Mouse (Mus musculus) megakaryocyte-erythroid progenitor cell, adult 5-6 weeks (primary cell): ENCODE measurements around the gene Cdk2ap2. TPM values are rescaled to one million over a fixed set of nuclear protein-coding genes. Genes with fewer than 3 reads are reported as not detected.

Experiments used
- ATAC-seq: replicated peaks from 2 replicates; pipeline ENCODE4 v1.8.0; 2016; ENCODE audit warnings: mild to moderate bottlenecking, inconsistent platforms; ENCODE audit not compliant: severe bottlenecking, poor library complexity, low FRiP score, low TSS enrichment
- total RNA-seq, 2 experiments: library from RNA; stranded (forward) in 1 of 2; stranded (reverse) in 1 of 2; fragments of 200-1000, 215-1000 nt in 1 of 2; fragments of >200 nt in 1 of 2; fragmentation: Nextera tagmentation in 1 of 2; gene quantifications; 2 replicates each; pipeline ENCODE4 v1.2.3; 2014 to 2017

The Cdk2ap2 gene
- total RNA-seq, 2 experiments from 2014 or later = 16.1 to 75.8 TPM

DNA sequence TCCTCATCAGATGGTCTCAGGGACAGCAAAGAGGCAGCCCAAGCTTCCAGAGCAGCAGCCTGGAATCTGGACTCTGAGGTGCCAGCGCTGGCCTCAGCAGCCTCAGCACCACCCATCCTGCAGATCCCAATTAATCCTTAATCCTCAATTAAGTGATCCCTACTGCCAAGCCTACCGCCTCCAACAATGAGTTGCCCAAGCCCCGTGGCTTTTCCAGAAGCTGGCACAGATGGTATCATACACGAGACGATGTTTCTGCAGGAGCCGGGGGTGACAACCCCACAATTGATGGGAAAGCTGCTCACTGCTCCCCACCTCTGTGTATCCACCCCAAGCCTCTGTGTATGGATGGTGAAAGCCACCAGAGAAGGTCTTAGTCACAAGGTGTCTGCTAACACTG lies 7.9 kb upstream of the Cdk2ap2 start:
- no peak for ATAC-seq

DNA sequence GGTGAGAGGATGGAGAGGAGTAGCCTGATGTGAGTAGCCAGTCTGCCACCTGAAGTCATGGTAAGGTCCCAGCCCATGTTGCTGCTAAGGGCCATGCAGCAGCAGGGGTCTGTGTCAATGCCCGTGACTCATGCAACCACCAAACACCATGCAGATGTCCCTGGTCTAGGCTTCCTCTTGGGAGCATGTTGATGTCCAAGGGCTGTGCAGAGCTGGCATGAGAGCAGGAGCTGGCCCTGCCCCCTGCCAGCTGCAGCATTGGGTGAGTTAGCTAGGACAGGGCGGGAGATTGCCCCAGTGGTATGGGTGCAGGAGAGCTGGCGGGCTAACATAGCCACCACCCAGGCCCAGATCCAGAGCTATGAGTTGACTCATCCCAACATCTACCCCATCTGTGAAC lies 6.5 kb upstream of the Cdk2ap2 start:
- ATAC-seq = no peak

DNA sequence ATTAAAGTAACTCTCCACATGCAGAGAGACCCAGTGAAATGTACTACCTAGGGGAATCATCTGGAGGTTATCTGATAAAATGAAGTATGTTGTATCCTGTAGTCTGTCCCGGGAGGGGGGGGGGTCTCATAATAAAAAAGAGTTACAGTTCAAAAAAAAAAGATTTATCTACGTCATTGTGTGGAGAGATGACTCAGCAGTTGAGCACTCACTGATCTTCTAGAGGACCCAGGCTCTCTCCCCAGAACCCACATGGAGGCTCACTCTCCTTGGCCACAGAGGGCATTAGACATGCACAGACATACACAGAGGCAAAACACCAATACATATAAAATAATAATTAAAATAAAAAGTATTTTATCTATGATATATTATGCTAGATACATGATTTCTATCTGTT lies 5.6 kb upstream of the Cdk2ap2 start:
- no peak for ATAC-seq

DNA sequence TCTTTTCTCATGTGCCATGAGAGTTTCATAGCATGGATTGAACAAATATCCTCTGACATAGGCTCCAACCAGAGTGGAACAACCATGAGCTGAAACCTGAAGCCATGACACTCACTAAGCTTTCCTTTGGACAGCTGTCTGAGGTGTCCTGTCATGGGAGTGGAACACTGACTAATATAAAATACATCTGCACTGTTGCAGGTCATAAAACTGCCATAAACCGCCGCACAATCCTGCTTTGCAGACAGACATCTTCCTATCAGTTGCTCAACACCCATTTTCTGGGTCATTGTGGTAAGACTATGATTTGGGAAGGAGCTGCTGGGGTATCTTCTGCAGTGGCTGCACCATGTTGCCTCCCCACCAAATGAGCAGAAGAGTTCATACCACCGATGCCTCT lies 4.2 kb upstream of the Cdk2ap2 start:
- no peak for ATAC-seq

DNA sequence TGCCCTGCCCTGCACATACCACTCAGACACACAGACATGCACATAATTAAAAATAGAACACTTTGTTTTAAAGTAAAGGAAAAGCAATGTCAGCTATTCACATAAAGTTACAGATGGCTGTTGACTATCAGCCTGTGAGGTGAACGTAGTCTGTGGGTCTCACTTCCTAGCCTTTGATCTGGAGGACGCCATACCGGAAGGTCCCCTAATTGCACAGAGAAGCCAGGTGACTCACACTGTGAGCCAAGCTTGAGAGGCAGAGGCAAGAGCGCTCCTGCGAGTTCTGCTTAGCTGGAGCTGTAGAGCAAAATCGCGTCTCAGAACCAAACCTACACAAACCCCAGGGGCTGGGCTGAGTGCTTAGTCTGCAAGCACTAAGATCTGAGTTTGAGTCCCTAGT lies 3.2 kb upstream of the Cdk2ap2 start:
- ATAC-seq = no peak

DNA sequence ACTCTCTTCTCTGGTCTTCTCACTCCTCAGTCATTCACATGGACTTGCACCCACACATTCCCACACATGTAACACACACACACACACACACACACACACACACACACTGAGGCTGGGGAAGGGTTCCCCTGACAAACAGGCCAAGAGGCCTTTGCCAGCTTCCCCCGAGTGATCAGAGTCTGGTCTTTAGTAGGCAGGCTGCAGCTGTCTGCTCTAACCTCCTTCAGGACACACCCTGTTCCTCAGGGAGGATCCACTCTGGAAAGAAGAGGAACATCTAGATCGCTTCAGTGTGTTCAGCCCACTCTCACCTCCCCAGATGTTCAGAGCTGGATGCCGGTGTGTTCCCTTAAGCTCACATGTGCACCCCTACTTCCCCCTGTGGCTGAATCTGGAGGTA lies 2.6 kb upstream of the Cdk2ap2 start:
- no peak for ATAC-seq

DNA sequence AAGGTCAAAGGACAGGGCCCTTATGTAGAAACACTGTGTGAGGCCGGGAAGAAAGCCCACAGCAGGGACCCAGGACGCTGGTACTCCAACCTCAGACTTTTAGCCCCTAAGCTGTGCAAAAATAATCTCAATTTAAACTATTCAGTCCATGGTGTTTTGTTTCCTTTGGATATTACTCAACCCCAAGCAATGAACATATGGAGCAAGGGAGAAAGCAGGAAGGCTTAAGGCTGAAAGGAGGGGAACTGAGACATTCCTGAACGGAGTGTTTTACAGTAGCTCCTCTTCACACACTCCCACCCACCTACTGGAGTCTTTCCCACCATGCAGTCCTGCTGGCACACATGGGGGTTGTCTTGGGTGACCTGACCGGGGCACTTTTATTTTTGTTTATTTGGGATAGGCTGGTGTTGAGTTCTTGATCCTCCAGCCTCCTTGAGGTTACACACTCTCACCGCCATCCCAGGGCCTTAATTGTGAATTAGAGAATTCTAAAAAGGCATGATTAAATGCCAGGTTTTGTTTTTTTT lies 2.1 kb upstream of the Cdk2ap2 start:
- ATAC-seq = no peak

DNA sequence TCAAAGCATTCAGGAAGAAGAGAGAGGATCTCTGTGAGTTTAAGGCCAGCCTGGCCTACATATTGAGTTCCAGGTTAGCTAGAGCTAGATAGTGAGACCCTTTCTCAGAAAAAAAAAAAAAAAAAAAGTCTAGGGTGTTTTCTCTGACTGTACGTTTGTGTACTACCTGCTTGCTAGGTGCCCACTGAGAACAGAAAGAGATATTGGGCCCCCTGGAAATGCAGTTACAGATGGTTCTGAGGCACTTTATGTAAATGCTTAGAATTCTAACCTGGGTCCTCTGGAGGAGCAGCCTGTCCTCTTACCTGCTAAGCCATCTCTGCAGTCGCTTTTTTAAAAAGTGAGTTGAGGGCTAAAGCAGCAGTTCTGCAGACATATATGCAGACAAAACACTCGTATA lies 1.2 kb upstream of the Cdk2ap2 start:
- ATAC-seq = no peak

DNA sequence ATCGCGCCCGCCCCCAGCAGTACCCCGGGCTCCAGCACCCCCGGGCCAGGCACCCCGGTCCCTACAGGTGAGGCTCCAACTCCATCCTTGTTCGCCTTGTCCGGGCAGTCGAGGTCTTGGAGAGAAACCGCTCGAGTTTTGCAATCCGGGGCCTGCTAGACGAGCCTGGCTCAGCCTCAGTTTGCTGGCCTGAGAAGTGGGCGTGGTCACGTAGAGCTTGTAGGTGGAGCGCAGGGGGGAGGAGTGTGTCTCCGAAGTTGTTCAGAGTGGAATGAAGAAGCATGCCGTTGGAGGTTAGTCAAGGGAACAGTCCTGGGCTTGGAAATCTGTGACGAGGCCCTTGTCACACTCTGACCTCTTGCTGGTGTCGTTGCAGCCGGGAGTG lies 451 bp downstream of the Cdk2ap2 start:
- peak; percentile 40 for ATAC-seq

DNA sequence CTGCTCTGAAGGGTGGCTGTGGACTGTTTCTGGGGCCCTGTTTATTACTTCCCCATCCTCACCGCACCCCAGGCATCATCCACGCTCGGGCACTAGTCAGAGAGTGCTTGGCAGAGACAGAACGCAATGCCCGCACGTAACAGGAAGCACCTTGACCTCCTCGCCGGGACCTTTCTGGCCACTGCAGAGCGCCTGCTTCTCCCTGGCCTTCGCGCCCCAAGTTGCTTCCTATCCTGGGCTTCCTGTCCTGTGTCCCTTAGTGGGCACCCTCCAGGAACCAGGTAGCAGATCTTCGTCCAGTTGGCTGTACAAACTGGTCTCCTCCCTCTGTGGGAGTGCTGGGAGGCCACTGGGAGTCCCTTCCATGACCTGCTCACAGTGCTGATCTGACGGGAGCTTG lies 1.4 kb downstream of the Cdk2ap2 start:
- no peak for ATAC-seq

DNA sequence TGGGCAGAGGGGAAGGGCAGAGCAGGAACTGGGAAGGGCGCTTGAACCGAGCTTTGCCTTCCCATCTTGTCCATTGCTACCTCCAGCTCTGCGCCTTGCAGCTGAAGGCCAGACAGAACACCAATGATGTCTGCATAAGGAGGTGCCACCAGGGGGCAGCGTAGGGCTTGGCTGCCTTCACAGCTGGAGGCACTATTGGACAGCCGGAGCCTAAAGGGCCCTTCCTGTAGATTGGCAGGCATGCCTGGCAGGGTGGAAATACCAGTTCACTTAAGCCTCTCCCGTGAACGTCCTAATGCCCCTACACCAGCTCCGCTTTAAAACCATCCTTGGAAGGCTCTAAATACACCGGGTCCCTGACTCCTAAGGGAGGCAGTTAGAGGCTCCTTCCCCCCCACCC lies 2.1 kb downstream of the Cdk2ap2 start:
- peak; percentile 48; the same call in 1 of the 2 replicates for ATAC-seq

DNA sequence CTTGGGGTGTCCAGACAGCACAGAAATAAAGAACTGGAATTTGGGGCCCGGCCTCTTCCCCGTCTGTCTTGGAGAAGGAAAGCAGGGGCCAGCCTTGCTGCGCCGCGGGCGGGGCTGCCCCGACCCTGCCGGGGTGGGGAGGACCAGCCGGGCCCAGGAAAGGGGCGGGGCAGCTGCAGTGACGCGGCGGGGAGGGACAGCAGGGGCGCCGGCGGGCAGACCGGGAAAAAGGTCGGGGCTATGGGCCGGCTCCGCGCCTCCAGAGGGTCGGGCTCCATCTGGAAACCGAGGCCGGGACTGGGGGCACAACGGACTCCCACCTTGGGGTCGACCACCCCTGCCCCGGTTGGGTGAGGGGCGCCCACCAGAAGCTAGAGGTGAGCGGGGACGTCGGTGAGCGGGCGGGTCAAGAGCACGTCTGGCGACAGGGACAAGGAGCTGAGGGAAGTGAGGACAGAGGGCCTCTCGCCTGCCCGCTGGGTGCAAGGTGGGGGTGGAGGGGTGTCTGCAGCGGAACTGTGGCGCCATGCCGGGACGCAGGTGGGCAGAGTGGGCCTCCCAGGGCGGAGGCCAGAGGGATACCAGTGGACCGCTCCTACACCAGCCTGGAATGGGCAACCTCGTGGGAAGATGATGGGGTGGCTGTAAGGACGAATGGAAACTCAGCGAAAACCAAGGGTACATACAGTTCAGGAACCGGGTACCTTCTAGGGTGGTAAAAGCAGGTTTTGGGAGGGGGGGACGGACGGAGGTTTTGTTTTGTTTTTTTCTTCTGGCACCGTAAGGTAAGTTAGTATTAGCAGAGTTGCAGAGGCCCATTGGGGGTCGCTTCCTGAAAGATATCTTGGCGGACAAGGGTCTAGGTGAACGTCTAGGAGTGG lies 3.1 kb downstream of the Cdk2ap2 start, which contains the start of gene Pitpnm1:
Pitpnm1 (plus strand) TSS at position 162 of the 881 bp plus-strand sequence.
- no peak for ATAC-seq

DNA sequence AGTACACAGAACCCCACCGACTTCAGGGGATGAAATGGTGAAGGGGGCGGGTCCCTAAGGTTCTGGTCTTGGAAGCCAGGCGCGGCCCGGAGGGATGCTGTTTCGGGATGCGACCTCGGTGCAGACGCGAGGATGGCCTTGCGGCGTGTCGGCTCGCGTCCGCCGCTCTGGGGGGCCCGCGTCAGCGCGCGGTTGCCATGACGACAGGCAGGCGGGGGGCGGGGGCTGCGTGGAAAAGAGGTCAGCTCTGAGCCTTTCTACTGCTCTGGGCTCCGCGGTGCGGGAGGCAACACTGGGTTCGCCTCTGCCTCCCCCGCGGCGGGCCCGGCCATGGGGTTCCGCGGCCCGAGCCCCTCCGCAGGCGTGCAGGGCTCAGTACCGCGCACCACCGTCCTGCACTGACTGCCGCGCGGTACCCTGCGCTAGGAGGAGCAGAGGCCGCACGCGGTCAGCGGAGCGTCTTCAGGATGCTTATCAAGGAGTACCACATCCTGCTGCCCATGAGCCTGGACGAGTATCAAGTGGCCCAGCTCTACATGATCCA lies 3.8 kb downstream of the Cdk2ap2 start:
- no peak for ATAC-seq

DNA sequence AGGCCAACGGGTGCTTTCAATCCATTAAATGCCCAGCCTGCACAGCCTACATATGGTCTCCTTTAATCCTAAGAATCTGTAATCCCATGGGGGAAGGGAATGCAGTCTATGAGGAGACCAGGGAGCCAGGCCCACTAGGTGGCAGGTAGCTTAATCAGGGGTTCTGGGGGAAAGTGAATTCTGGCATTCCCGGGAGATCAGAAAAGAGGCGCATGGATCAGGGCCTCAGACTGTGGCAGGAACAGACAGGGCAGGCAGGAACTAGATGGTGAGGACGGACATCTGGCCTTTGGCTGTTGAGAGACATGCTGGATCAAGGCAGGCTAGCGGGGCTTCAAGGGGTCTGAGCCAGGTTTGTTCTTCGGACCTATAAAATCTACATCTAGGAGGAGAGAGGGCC lies 4.5 kb downstream of the Cdk2ap2 start:
- ATAC-seq = no peak

DNA sequence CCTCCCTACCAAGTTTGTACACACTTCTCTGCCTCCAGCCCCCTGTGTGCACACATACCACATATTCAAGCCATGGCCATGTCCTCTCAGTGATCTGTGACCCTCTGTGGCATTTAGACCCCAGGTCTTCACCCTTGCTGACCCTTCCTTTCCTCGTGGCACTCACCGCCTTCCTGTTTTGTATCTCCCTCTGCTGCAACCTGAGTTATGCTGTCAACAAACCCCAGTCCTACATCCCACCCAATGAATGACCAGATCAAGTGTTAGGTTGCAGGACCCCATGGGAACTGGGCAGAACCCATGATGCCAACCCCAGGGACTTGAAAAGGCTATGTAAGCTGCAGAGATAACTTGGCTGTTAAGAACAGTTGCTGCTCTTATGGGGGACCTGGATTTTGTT lies 5.1 kb downstream of the Cdk2ap2 start:
- no peak for ATAC-seq

DNA sequence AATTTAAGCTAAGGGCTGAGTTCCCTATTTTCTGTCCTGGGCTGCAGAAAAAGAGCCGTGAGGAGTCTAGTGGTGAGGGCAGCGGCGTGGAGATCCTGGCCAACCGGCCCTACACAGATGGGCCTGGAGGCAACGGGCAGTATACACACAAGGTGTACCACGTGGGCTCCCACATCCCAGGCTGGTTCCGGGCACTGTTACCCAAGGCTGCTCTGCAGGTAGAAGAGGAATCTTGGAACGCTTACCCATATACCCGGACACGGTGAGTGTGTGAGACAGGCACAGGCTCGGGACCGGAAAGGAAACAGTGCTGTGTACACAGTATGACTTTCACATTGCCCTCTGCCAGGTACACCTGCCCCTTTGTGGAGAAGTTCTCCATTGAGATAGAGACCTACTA lies 5.6 kb downstream of the Cdk2ap2 start:
- ATAC-seq = no peak

DNA sequence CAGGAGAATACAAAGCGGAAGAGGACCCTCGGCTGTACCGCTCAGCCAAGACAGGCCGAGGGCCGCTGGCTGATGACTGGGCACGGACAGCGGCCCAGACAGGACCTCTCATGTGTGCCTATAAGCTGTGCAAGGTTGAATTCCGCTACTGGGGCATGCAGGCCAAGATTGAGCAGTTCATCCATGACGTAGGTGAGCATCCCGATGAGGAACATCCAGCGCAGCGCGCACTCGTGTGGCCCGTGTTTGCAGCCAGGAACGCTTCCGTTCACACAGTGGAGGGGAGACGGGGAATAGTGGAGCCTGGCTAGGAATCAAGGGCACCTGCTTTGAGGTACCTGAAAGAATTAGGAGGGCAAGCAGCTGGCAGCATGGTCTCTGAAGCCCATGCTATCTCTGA lies 6.3 kb downstream of the Cdk2ap2 start:
- ATAC-seq = no peak

DNA sequence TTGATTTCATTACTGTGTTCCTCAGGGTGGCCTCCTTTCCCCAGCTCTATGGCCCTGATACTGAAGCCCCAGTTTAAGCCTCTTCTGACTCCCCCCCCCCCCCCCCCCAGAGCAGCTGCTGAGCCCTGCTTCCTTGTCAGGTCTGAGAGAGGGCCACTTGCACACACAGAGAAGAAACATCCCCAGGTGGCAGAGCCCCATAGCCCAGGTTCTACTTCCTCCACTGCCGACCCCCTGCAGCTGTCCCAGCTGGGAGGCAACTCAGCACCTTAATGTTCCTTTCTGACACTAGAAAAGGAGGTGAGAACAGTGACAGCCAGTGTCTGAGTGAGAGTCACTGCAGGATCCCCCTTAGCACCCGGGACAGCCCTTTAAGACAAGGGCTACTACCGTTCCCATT lies 6.8 kb downstream of the Cdk2ap2 start:
- no peak for ATAC-seq

DNA sequence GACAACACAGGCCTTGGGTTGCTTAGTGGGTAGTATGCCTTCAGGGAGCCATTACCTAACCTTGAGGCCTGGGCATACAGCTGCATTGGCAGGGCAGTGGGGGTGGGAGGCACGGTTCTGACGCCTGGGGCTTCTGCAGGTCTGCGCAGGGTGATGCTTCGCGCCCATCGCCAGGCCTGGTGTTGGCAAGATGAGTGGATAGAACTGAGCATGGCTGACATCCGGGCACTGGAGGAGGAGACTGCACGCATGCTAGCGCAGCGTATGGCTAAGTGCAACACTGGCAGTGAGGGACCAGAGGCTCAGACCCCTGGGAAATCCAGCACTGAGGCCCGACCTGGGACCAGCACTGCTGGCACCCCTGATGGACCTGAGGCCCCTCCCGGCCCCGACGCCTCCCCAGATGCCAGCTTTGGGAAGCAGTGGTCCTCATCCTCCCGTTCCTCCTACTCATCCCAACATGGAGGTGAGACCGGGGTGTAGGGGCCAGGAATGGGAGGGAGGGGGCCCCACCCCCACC lies 7.8 kb downstream of the Cdk2ap2 start:
- no peak for ATAC-seq

DNA sequence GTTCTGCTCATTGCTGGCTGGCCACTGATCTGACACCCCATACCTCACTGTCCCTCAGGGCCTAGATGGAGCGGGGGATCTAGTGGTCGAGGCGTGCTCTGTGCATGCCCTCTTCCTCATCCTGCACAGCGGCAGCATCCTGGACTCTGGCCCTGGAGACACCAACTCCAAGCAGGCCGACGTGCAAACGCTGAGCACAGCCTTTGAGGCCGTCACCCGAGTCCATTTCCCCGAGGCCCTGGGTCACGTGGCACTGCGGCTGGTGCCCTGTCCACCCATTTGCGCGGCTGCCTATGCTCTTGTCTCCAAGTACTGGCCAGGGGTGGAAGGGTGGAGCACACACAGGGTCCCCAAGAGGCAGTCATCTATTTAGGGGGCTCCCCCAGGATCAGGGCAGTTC lies 9.7 kb downstream of the Cdk2ap2 start:
- no peak for ATAC-seq

DNA sequence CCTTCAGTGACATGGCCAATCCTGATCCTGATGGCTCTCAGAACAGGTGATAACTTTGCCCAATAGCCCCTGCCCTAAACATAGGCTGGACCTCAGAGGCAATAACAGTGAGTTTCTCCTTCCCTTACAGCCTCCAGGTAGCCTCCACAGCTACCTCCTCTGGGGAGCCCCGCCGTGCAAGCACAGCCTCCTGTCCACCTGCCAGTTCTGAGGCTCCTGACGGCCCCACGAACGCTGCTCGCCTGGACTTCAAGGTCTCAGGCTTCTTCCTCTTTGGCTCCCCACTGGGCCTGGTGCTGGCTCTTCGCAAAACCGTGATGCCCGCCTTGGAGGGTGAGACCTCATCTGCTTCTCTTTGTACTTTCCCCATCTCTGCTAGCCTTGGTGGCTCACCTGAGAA lies 11.6 kb downstream of the Cdk2ap2 start:
- no peak for ATAC-seq
